Comparison of ENCODE assay signal across 9 mouse cellular contexts in genomic region chr11:102028087-102028816, GRCm38 (mm10). TPM values are rescaled to one million over a fixed set of nuclear protein-coding genes. Genes with fewer than 3 reads are reported as not detected.
DNase-seq lines count a peak whose midpoint lies in the region; ATAC-seq lines count a peak whose summit lies in the region.
"Had no signal": no experiment of that assay in that cellular context is flagged by ENCODE, and none has a peak within 500 bp of the region (broad histone marks: within the 10 kb centered on the region; RNA-seq: fewer than 3 reads in every experiment).

TSS of gene Mpp3 (minus strand) at chr11:102028461.

- H3K9ac ChIP-seq in heart, embryonic 15.5 days = peak within 1 kb of the TSS; percentile 66
- 0 out of 2 replicates have a peak within 1 kb of the TSS, but pooled peaks have one; percentile 56 for H3K9ac ChIP-seq in limb, embryonic 15.5 days

- no peak for DNase-seq in heart, postnatal 14 days
- DNase-seq in gastrocnemius, postnatal 4 days (ENCODE audit: low spot score in 2 of 2) = no peak
- DNase-seq in MN1 (ENCODE audit: low spot score) = no peak
- DNase-seq in kidney, postnatal 14 days = no peak

- intact Hi-C loops in heart, postnatal 14 days (cut with DNase I) = no loop called here

- peak within 1 kb of the TSS; percentile 77 for H3K4me3 ChIP-seq in heart, embryonic 15.5 days
- H3K4me3 ChIP-seq in brown adipose tissue, adult 24 weeks (ENCODE audit: insufficient read depth, low read depth, low read length) = peak within 1 kb of the TSS; percentile 68
- H3K4me3 ChIP-seq in limb, embryonic 15.5 days = peak within 1 kb of the TSS; percentile 73

- 75% methylated on average over 6 of the region's 6 CpGs for WGBS in heart, embryonic 15.5 days
- 73% methylated on average over 6 of the region's 6 CpGs for WGBS in limb, embryonic 15.5 days

- peaks cover 6% of the 10 kb centered on the region; the same call in 1 of the 2 replicates for H3K27me3 ChIP-seq in heart, embryonic 15.5 days
- no peaks in the 10 kb centered on the region for H3K27me3 ChIP-seq in limb, embryonic 15.5 days

- peak within 1 kb of the TSS; percentile 96 for H3K4me2 ChIP-seq in heart, embryonic 15.5 days
- peak within 1 kb of the TSS; percentile 94 for H3K4me2 ChIP-seq in limb, embryonic 15.5 days

- no peak for ATAC-seq in heart, embryonic 15.5 days (replicated peaks; ENCODE audit: insufficient number of reproducible peaks, insufficient read depth, low FRiP score, low read depth)
- ATAC-seq in limb, embryonic 15.5 days (ENCODE audit: insufficient number of reproducible peaks, low FRiP score, low TSS enrichment, low read depth) = no peak
- ATAC-seq in activated CD4-positive, CD25-positive, alpha-beta regulatory T cell, adult 4 months = no peak

- H3K27ac ChIP-seq in heart, embryonic 15.5 days = peak within 1 kb of the TSS; percentile 63; the same call in 1 of the 2 replicates
- H3K27ac ChIP-seq in brown adipose tissue, adult 24 weeks (replicated peaks; ENCODE audit: low read depth, low read length) = no peak within 1 kb of the TSS
- H3K27ac ChIP-seq in limb, embryonic 15.5 days = no peak within 1 kb of the TSS
- H3K27ac ChIP-seq: macrophage had no signal

- no peaks in the 10 kb centered on the region for H3K9me3 ChIP-seq in heart, embryonic 15.5 days (replicated peaks)
- no peaks in the 10 kb centered on the region for H3K9me3 ChIP-seq in limb, embryonic 15.5 days

- H3K36me3 ChIP-seq in heart, embryonic 15.5 days = no peaks in the 10 kb centered on the region
- no peaks in the 10 kb centered on the region for H3K36me3 ChIP-seq in limb, embryonic 15.5 days

- peaks cover 14% of the 10 kb centered on the region for H3K4me1 ChIP-seq in heart, embryonic 15.5 days (replicated peaks)
- no peaks in the 10 kb centered on the region; the same call in 1 of the 2 replicates for H3K4me1 ChIP-seq in brown adipose tissue, adult 24 weeks (ENCODE audit: control insufficient read depth, insufficient read depth, insufficient read length, low read length)
- peaks cover 14% of the 10 kb centered on the region for H3K4me1 ChIP-seq in limb, embryonic 15.5 days

RNA-seq across cellular contexts. Expression of gene Mpp3, which starts in this region (rescaled TPM):
- polyA plus RNA-seq in heart, embryonic 15.5 days (2015; fragmentation: Nextera tagmentation; extraction: Ambion mirVana) = 2.9 and 3.6 TPM in 2 replicates
- 1 to 10 TPM; 4.3 to 5.2 TPM for total RNA-seq in heart, postnatal 14 days (2021)
- 0.54 and 0.87 TPM in 2 replicates for polyA plus RNA-seq in brown adipose tissue, adult 24 weeks (2012; ENCODE audit: insufficient read depth, insufficient read length, missing spikeins)
- total RNA-seq in gastrocnemius, postnatal 4 days (2021) = 10 to 100 TPM; 55.8 to 95.9 TPM
- polyA plus RNA-seq in limb, embryonic 15.5 days (2015; fragmentation: Nextera tagmentation; extraction: Ambion mirVana) = 5.8 and 6.0 TPM in 2 replicates
- polyA plus RNA-seq in activated CD4-positive, CD25-positive, alpha-beta regulatory T cell, adult 4 months (2017; shearing (Covaris generic)) = under 1 TPM in 1 of 2 experiments, not detected in 1; 0.36 TPM
- polyA plus RNA-seq: macrophage had no signal

Comparison
In these comparisons a context has a peak if more than half of its experiments do, and no peak if none do; other contexts are left out.
1. RNA of gene Mpp3 (total RNA-seq): 55.8 to 95.9 TPM in gastrocnemius, postnatal 4 days; 4.3 to 5.2 TPM in heart, postnatal 14 days; every median in the first group is over 4 times any median in the second.
2. Peak in every context shown above with its lines, with median percentiles within 50 percentile points of each other: H3K4me3 ChIP-seq.